Mouse (Mus musculus) kidney, postnatal 0 days (tissue): ENCODE results near the gene Susd5. TPM values are rescaled to one million over a fixed set of nuclear protein-coding genes. Genes with fewer than 3 reads are reported as not detected.
"Not testable (repeated sequence)": the region's sequence is repeated elsewhere in the genome, so short reads cannot be mapped to it uniquely, and the experiment has no call there.

ENCODE experiments used
- ATAC-seq: fragments of 200-750 bp; cut with Nextera tagmentation; replicated peaks from 2 replicates; pipeline ENCODE4 v1.8.0; 2017; ENCODE audit warnings: low read depth, moderate number of reproducible peaks, moderate TSS enrichment, moderate library complexity; ENCODE audit not compliant: low FRiP score
- DNase-seq: peaks from one replicate; pipeline ENCODE4 v3.0.0-alpha.2; 2016; ENCODE audit warnings: low spot score
- H3K27ac ChIP-seq: fragments of 300-500 bp; sonication (generic); 2 replicates; pipeline ENCODE4 v1.5.1; 2014; ENCODE audit warnings: mild to moderate bottlenecking
- H3K27me3 ChIP-seq: fragments of 300-500 bp; sonication (generic); 2 replicates; pipeline ENCODE4 v1.6.1; 2014; ENCODE audit warnings: low read length, mixed read lengths; ENCODE audit not compliant: insufficient read depth
- H3K36me3 ChIP-seq: fragments of 300-500 bp; sonication (generic); 2 replicates; pipeline ENCODE4 v1.6.1; 2014; ENCODE audit warnings: low read length, mixed read lengths; ENCODE audit not compliant: insufficient read depth
- H3K4me1 ChIP-seq: fragments of 300-500 bp; sonication (generic); replicated peaks from 2 replicates; pipeline ENCODE4 v1.6.1; 2014; ENCODE audit warnings: antibody characterized with exemption, low read length, mixed read lengths; ENCODE audit not compliant: insufficient read depth
- H3K4me2 ChIP-seq: fragments of 300-500 bp; sonication (generic); 2 replicates; pipeline ENCODE4 v1.6.1; 2014; ENCODE audit warnings: mild to moderate bottlenecking, low read length, moderate library complexity, mixed read lengths
- H3K4me3 ChIP-seq: fragments of 300-500 bp; sonication (generic); replicated peaks from 2 replicates; pipeline ENCODE4 v1.5.1; 2014; ENCODE audit warnings: low read depth, low read length
- H3K9ac ChIP-seq: fragments of 300-500 bp; sonication (generic); 2 replicates; pipeline ENCODE4 v1.6.1; 2014; ENCODE audit warnings: low read depth, low read length
- H3K9me3 ChIP-seq: fragments of 300-500 bp; sonication (generic); replicated peaks from 2 replicates; pipeline ENCODE4 v1.6.1; 2016; ENCODE audit warnings: low read length, inconsistent platforms, mixed read lengths
- CTCF ChIP-seq: IDR thresholded peaks from 2 replicates; pipeline ENCODE4 v1.5.1; 2016; ENCODE audit warnings: antibody characterized with exemption, low read depth, mild to moderate bottlenecking, moderate library complexity
- WGBS: fragments of 180-500 bp; shearing (Covaris S2); extraction: QIAGEN DNeasy Blood & Tissue Kit; methylation state at CpG from one replicate; pipeline ENCODE4 v1.1.7; 2014; 5-methylcytosine and 5-hydroxymethylcytosine counted together
- polyA plus RNA-seq: library from polyadenylated mRNA; unstranded; fragments of >200 nt; fragmentation: Nextera tagmentation; extraction: Ambion mirVana; gene quantifications from 2 replicates; pipeline ENCODE4 v1.2.1, GENCODE M21; 2015

The Susd5 gene
- polyA plus RNA-seq, 1 experiment from 2014 or later: 0.82 TPM

- no peaks in the 10 kb centered on the region for H3K36me3 ChIP-seq
- H3K4me2 ChIP-seq: no peak overlapping the region
- H3K4me3 ChIP-seq: no peak overlapping the region
- no peak for TF ChIP-seq CTCF
- no peaks in the 10 kb centered on the region for H3K9me3 ChIP-seq
- WGBS: 72% methylated on average over 11 of the region's 11 CpGs
- no peak overlapping the region for H3K27ac ChIP-seq
- no peak for ATAC-seq
- H3K4me1 ChIP-seq: no peaks in the 10 kb centered on the region
- no peak for DNase-seq
- no peak overlapping the region for H3K9ac ChIP-seq
- no peaks in the 10 kb centered on the region for H3K27me3 ChIP-seq
Measured at GRCm38 (mm10) chr9:114087106-114087815, 30.3 kb downstream of the Susd5 start.

- H3K9me3 ChIP-seq, DNase-seq, H3K9ac ChIP-seq, H3K4me2 ChIP-seq, H3K4me1 ChIP-seq, H3K4me3 ChIP-seq, H3K27ac ChIP-seq, ATAC-seq, H3K27me3 ChIP-seq, H3K36me3 ChIP-seq: not testable (repeated sequence)
- 92% methylated on average over 6 of the region's 6 CpGs for WGBS
Measured at GRCm38 (mm10) chr9:114088885-114089284, 31.9 kb downstream of the Susd5 start.

GRCm38 (mm10) chr9:114092188-114092587, 35.2 kb downstream of the Susd5 start:
- ATAC-seq: 0 out of 2 replicates have a peak, but pooled peaks have one; percentile 29
- H3K27me3 ChIP-seq, H3K9me3 ChIP-seq, H3K4me1 ChIP-seq, H3K36me3 ChIP-seq, H3K27ac ChIP-seq, H3K4me2 ChIP-seq, H3K4me3 ChIP-seq, H3K9ac ChIP-seq: not testable (repeated sequence)
- peak; percentile 11 for DNase-seq
- TF ChIP-seq CTCF: peak; percentile 59
- 22% methylated on average over 9 of the region's 9 CpGs for WGBS

DNA sequence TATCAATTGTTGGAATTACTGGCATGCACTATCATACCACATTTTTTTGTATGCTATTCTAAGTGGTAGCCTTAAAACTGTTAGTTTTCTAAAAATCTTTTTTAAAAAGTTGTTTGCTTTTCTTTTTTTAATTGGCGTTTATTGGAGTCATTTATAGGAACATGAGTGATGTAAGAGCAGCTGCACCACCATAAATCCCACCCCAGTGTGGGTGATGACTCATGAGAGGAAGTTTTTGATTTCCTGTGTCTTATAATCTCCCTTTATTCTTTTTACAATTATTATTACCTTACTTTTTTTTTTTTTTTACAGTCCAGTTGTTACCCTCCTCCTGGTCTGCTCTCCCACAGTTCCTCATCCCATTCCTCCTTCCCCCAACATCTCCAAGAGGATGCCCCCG, 37.9 kb downstream of the Susd5 start:
- Histone ChIP-seq H3K36me3 (no peaks in the 10 kb centered on the region), H3K4me1 (no peaks in the 10 kb centered on the region), H3K9ac (no peak overlapping the region), H3K9me3 (no peaks in the 10 kb centered on the region), H3K4me3 (no peak overlapping the region), H3K4me2 (no peak overlapping the region), H3K27ac (no peak overlapping the region), H3K27me3 (no peaks in the 10 kb centered on the region)
- DNase-seq (no peak), ATAC-seq (no peak)
- 77% methylated on average over 2 of the region's 2 CpGs for WGBS
- no peak for TF ChIP-seq CTCF

GRCm38 (mm10) chr9:114098716-114099302, 41.9 kb downstream of the Susd5 start:
- DNase-seq: no peak
- H3K4me1 ChIP-seq: no peaks in the 10 kb centered on the region
- H3K4me2 ChIP-seq: no peak overlapping the region
- no peak for ATAC-seq
- H3K9me3 ChIP-seq: no peaks in the 10 kb centered on the region
- no peaks in the 10 kb centered on the region for H3K36me3 ChIP-seq
- H3K4me3 ChIP-seq: no peak overlapping the region
- no peak for TF ChIP-seq CTCF
- H3K27ac ChIP-seq: no peak overlapping the region
- H3K9ac ChIP-seq: no peak overlapping the region
- no peaks in the 10 kb centered on the region for H3K27me3 ChIP-seq
- WGBS: 62% methylated on average over 9 of the region's 9 CpGs

DNA sequence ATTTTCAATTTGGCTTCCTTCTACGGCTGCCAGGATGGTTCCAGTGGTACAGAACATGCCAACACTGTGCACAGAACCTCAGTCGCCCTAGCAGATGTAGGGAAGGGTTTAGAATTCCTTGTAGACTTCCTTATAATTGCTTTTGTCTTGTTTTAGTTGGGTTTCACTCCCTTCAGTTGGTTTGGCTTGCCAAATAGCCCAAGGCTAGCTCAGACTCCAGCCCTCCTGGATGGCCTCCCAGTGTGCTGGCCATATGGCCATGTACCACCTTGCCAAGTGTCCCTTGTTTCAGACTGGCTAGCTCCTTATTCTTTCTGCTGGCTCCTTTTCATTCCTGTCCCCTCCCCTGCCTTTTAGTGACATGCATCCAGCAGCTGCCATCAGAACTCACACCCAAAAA, 53.3 kb downstream of the Susd5 start:
- ATAC-seq (no peak), DNase-seq (no peak)
- no peak overlapping the region for H3K27ac ChIP-seq
- TF ChIP-seq CTCF: no peak
- no peaks in the 10 kb centered on the region for H3K9me3 ChIP-seq
- H3K4me2 ChIP-seq: no peak overlapping the region
- WGBS: 85% methylated on average over 2 of the region's 2 CpGs
- H3K36me3 ChIP-seq: no peaks in the 10 kb centered on the region
- H3K4me3 ChIP-seq: no peak overlapping the region
- no peaks in the 10 kb centered on the region for H3K4me1 ChIP-seq
- no peaks in the 10 kb centered on the region for H3K27me3 ChIP-seq
- H3K9ac ChIP-seq: no peak overlapping the region
